Mouse (Mus musculus) CD4-positive naive resting alpha-beta T cell, adult 76 days (primary cell): ENCODE measurements around the gene Slc5a6. TPM values are rescaled to one million over a fixed set of nuclear protein-coding genes. Genes with fewer than 3 reads are reported as not detected.

Experiments used
- total RNA-seq: library from RNA; stranded (reverse); gene quantifications from one replicate; pipeline ENCODE4 v1.2.4, GENCODE M21; 2023

Gene Slc5a6
- total RNA-seq: 9.5 TPM

DNA sequence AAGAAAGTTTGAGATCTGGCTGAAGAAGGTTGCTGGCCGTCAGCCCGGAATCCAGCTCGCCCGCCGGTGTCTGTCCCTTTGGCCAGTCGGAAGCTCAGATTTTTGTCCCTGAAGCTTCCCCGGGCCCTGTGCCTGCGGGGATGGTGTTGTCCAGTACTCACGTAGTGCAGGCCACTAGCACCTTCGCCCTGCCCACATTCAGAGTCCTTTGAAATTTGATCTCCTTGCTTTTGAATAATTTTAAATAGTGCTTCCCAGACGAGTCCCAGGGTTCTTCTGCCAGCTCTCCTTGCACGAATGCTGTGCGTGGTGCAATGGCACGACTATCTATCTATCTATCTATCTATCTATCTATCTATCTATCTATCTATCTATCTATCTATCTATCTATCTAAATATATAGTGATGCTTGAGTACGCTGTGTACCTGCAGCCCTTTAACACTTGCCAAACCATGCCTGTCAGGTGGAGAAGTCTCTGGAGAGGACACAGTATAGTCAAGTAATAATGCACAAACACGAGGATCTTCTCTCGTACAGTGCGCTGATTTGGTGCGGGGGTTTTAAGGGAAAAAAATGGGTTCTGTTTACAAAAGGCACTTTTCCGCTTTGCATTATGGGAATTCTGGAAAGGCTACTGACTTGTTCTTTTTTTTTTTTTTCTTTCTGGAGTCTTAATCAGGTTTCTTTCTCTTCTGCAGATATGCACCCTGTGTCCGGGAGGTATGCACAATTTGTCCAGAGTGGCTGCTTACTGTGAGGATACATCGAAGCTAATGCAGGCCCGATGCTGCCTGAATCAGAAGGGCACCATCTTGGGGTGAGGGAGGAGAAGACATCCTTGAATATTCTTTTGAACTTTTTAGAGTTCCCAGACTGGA lies at the start of gene Slc5a6:
Gene Slc5a6 (minus strand): TSS at position 162 of the 879 bp plus-strand sequence.

DNA sequence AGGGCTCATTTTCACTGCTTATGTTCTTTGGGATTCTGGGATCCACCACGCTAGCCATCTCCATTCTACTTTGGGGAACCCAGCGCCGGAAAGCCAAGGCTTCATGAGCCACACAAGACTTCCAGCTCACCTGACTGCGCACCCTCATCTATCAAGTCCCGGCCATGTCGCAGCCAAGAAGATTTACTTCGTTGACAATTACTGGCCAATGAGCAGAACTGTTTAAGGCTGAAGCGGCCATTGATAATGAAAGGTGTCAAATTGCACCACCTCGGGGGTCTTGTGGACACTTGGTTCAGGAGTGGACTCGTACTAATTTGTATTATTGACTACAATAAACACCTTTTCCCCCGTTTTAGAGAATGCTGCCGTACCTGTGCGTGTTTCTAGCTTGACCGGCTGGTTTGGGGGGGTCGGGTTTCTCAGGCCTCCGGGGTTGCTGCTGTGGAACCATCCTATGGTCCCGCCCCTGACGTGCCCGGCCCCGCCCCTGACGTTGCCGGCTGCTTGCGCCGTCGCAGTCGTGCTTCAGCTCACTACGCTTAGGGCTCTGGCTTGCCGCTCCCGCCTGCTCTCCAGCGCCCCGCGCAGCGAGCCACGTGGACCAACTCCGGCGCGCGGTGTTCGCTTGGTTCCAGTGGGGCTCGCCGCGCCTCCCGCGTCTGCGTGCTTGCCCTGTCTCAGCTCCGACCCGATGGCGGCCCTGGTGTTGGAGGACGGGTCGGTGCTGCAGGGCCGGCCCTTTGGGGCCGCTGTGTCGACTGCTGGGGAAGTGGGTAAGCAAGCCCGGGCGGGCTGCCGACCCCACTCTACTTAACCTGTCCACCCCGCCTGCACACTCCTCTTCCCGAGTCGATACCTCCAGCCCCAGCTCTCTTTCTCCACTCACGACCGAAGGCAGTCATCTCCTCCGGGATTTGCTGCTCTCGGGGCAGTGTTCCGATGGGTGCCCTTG lies 5.8 kb upstream of the Slc5a6 start, which contains the start of gene Cad:
Gene Cad (plus strand): TSS at position 520 of the 955 bp plus-strand sequence.

DNA sequence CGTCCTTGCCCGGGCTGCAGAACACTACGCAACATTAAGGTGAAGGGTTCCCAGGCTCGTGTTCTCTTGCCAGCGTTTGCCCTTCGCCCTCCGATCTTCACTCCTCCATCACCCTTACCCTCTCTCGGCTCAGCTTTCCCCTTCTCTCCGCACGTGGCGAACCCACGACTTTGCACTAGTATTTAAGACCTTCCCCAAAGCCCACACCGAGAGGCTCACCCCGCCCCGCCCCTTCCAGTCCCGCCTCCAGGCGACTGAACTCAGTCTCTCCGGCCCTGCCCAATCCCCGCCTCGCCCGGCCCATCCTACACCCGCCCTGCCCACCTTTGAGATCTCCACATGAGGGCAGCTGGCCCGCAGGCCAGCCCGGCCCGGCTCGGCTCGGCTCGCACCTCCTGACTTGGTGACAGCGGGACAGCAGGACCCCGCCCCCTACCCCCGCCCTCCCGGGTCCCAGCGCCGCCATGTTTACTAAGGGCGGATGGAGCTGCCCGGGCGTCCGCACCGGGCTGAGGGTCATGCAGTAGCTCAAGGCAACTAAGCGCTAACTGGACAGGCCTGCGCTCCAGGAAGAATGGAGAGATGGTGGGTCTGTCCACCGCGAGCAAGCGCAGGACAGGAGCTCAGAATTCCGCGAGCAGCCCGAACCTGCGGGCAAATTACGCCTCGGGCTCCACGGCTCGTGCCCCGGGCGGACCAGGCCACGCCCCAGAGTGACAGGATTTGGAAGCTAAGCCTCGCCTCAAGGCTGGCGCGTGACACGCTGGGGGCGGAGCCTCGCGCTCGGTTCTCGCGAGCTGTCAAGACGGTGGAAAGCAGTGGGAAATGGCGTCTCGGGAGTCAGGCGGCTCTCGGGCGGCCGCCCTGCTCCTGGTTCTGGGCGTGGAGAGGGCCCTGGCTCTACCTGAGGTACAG lies 619 bp downstream of the Slc5a6 start, which contains the start of gene Atraid:
Gene Atraid (plus strand): TSS at position 465 of the 915 bp plus-strand sequence.

Other genes starting within 250 kb of the Slc5a6 start
- gene Mapre3, start 234.3 kb downstream of the Slc5a6 start, total RNA-seq: 11.1 TPM
- 37.7 TPM for gene Tmem214, start 180.9 kb downstream of the Slc5a6 start, total RNA-seq
- gene Agbl5, start 160.2 kb downstream of the Slc5a6 start, total RNA-seq: 12.3 TPM
- gene Ost4, start 141.1 kb downstream of the Slc5a6 start, total RNA-seq: 150 TPM
- gene Emilin1, start 135.5 kb downstream of the Slc5a6 start, total RNA-seq: 5.5 TPM
- 14.2 TPM for gene Khk, start 127.5 kb downstream of the Slc5a6 start, total RNA-seq
- gene Cgref1, start 103.3 kb downstream of the Slc5a6 start, total RNA-seq: not detected
- gene Preb, start 88.6 kb downstream of the Slc5a6 start, total RNA-seq: 163 TPM
- not detected for gene Tcf23, start 80.3 kb downstream of the Slc5a6 start, total RNA-seq
- gene Atraid, start 612 bp downstream of the Slc5a6 start, total RNA-seq: 32.9 TPM
- 50.3 TPM for gene Cad, start 5.9 kb upstream of the Slc5a6 start, total RNA-seq
- not detected for gene Dnajc5g, start 57.4 kb upstream of the Slc5a6 start, total RNA-seq
- 1.3 TPM for gene Slc30a3, start 59.3 kb upstream of the Slc5a6 start, total RNA-seq
- not detected for gene Trim54, start 67.8 kb upstream of the Slc5a6 start, total RNA-seq
- gene Ucn, start 89.9 kb upstream of the Slc5a6 start, total RNA-seq: not detected
- 18.9 TPM for gene Mpv17, start 105.3 kb upstream of the Slc5a6 start, total RNA-seq
- 5.2 TPM for gene Gm29609, start 131.0 kb upstream of the Slc5a6 start, total RNA-seq
- gene Gtf3c2, start 131.2 kb upstream of the Slc5a6 start, total RNA-seq: 168 TPM
- 68.5 TPM for gene Snx17, start 144.3 kb upstream of the Slc5a6 start, total RNA-seq
- 36.4 TPM for gene Eif2b4, start 144.5 kb upstream of the Slc5a6 start, total RNA-seq
- 27.9 TPM for gene Zfp513, start 153.4 kb upstream of the Slc5a6 start, total RNA-seq
- 128 TPM for gene Ppm1g, start 171.8 kb upstream of the Slc5a6 start, total RNA-seq
- 190 TPM for gene Nrbp1, start 191.9 kb upstream of the Slc5a6 start, total RNA-seq
- gene Gm9970, start 192.3 kb upstream of the Slc5a6 start, total RNA-seq: not detected
- gene Krtcap3, start 202.8 kb upstream of the Slc5a6 start, total RNA-seq: 20.0 TPM
- 15.1 TPM for gene Ift172, start 242.2 kb upstream of the Slc5a6 start, total RNA-seq
- not detected for gene Fndc4, start 247.2 kb upstream of the Slc5a6 start, total RNA-seq
- not detected for gene Gckr, start 248.5 kb upstream of the Slc5a6 start, total RNA-seq